Mouse (Mus musculus) gastrocnemius, postnatal 4 days (tissue): ENCODE data around the gene Csk. TPM values are rescaled to one million over a fixed set of nuclear protein-coding genes. Genes with fewer than 3 reads are reported as not detected.

ENCODE experiments used
- DNase-seq, 2 experiments: peaks; one replicate each; pipeline ENCODE4 v3.0.0; 2021 to 2022; ENCODE audit warnings: low spot score in 2 of 2, mixed read lengths in 2 of 2
- total RNA-seq, 2 experiments: library from RNA; stranded (reverse); gene quantifications; 2 replicates each; pipeline ENCODE4 v1.2.3; 2021

Gene Csk
- total RNA-seq, 2 experiments from 2014 or later: 39.5 to 42.9 TPM

- no peak for DNase-seq
Measured at GRCm38 (mm10) chr9:57638651-57639459, 14.6 kb downstream of the Csk start.

- DNase-seq: peak; percentile 61 to 78
Measured at GRCm38 (mm10) chr9:57637741-57638322, 15.6 kb downstream of the Csk start.

- no peak for DNase-seq
Measured at GRCm38 (mm10) chr9:57637272-57637671, 16.2 kb downstream of the Csk start.

GRCm38 (mm10) chr9:57633481-57634024 lies 19.9 kb downstream of the Csk start:
- no peak for DNase-seq

- DNase-seq: peak; percentile 71 to 81
Measured at GRCm38 (mm10) chr9:57629118-57629874, 24.1 kb downstream of the Csk start.

GRCm38 (mm10) chr9:57628717-57629116 lies 24.7 kb downstream of the Csk start:
- DNase-seq: no peak

- no peak for DNase-seq
Measured at GRCm38 (mm10) chr9:57627892-57628291, 25.5 kb downstream of the Csk start.

- no peak for DNase-seq
Measured at GRCm38 (mm10) chr9:57627191-57627590, 26.2 kb downstream of the Csk start.

GRCm38 (mm10) chr9:57625674-57626500 lies 27.5 kb downstream of the Csk start:
- DNase-seq: no peak

GRCm38 (mm10) chr9:57624295-57624694 lies 29.1 kb downstream of the Csk start:
- no peak for DNase-seq

GRCm38 (mm10) chr9:57620674-57621073 lies 32.8 kb downstream of the Csk start, which contains the start of gene Lman1l:
Gene Lman1l (minus strand): TSS chr9:57620774.
- no peak for DNase-seq

GRCm38 (mm10) chr9:57618854-57619253 lies 34.6 kb downstream of the Csk start:
- no peak for DNase-seq

GRCm38 (mm10) chr9:57617556-57618169 lies 35.8 kb downstream of the Csk start:
- DNase-seq: no peak

- no peak for DNase-seq
Measured at GRCm38 (mm10) chr9:57614786-57615185, 38.6 kb downstream of the Csk start.

GRCm38 (mm10) chr9:57613975-57614374 lies 39.5 kb downstream of the Csk start:
- no peak for DNase-seq

- DNase-seq: no peak
Measured at GRCm38 (mm10) chr9:57612587-57612986, 40.8 kb downstream of the Csk start.

- no peak for DNase-seq
Measured at GRCm38 (mm10) chr9:57610359-57610826, 43.0 kb downstream of the Csk start.

GRCm38 (mm10) chr9:57609803-57610202 lies 43.6 kb downstream of the Csk start:
- no peak for DNase-seq

- peak; percentile 43 to 65 for DNase-seq
Measured at GRCm38 (mm10) chr9:57606139-57606851, 47.1 kb downstream of the Csk start, which contains the start of gene Cplx3. Gene Cplx3 (minus strand): TSS chr9:57606281.
